ENCODE assay signal across 9 mouse cellular contexts in genomic region chr10:113027300-113027699, GRCm38 (mm10).
A peak's percentile ranks its signal among the peaks of the same experiment; 100 is the strongest.
DNase-seq lines count a peak whose midpoint lies in the region; ATAC-seq and TF ChIP-seq lines count a peak whose summit lies in the region.
"Had no signal": no experiment of that assay in that cellular context is flagged by ENCODE, and none has a peak within 500 bp of the region (broad histone marks: within the 10 kb centered on the region; RNA-seq: fewer than 3 reads in every experiment).

No protein-coding gene starts in this region.

- DNase-seq in hindbrain, embryonic 14.5 days (ENCODE audit: low spot score), result peak; percentile 89
- DNase-seq in 3T3-L1 (ENCODE audit: low read depth, low spot score), result peak; percentile 80
- peak; percentile 44 for DNase-seq in Muller cell, postnatal 12 days (ENCODE audit: inconsistent ontology term)
- peak; percentile 84 for DNase-seq in forebrain, postnatal 0 days
- peak; percentile 43 for DNase-seq in retina, postnatal 7 days (ENCODE audit: low read depth, low spot score)
- no peak for DNase-seq in thymus, adult 2 months
- DNase-seq in thymus, postnatal 10 days (ENCODE audit: low spot score in 2 of 2), result no peak

- H3K4me1 ChIP-seq in hindbrain, embryonic 14.5 days (replicated peaks; ENCODE audit: control insufficient read depth, insufficient read depth, low read length), result no peaks in the 10 kb centered on the region
- H3K4me1 ChIP-seq in hindbrain, embryonic 16.5 days (ENCODE audit: control insufficient read depth, insufficient read depth, low read depth, low read length), result no peaks in the 10 kb centered on the region
- H3K4me1 ChIP-seq in forebrain, postnatal 0 days (ENCODE audit: insufficient read depth), result no peaks in the 10 kb centered on the region
- no peaks in the 10 kb centered on the region for H3K4me1 ChIP-seq in thymus, adult 2 months (replicated peaks; ENCODE audit: control insufficient read depth, insufficient read depth, low read length)

- TF ChIP-seq CTCF in forebrain, postnatal 0 days (IDR thresholded peaks at IDR 0.05; ENCODE audit: low read depth), result peak; percentile 74
- no peak for TF ChIP-seq CTCF in thymus, adult 2 months (IDR thresholded peaks at IDR 0.05; ENCODE audit: borderline replicate concordance, control insufficient read depth, extremely low read depth, insufficient read depth, low read length, poor library complexity)

- no peak for ATAC-seq in hindbrain, embryonic 14.5 days (ENCODE audit: low FRiP score)
- ATAC-seq in hindbrain, embryonic 16.5 days, result no peak; the same call in 1 of the 2 replicates
- ATAC-seq in forebrain, postnatal 0 days, result no peak; the same call in 1 of the 2 replicates

- H3K36me3 ChIP-seq in hindbrain, embryonic 14.5 days (replicated peaks; ENCODE audit: control insufficient read depth, insufficient read depth), result no peaks in the 10 kb centered on the region
- H3K36me3 ChIP-seq in hindbrain, embryonic 16.5 days (ENCODE audit: control insufficient read depth, insufficient read depth, low read length), result no peaks in the 10 kb centered on the region
- no peaks in the 10 kb centered on the region for H3K36me3 ChIP-seq in forebrain, postnatal 0 days (ENCODE audit: insufficient read depth)
- no peaks in the 10 kb centered on the region for H3K36me3 ChIP-seq in thymus, adult 2 months (ENCODE audit: control insufficient read depth, insufficient read depth, low read length)
- H3K36me3 ChIP-seq: neural tube, embryonic 13.5 days had no signal

- H3K4me3 ChIP-seq in hindbrain, embryonic 14.5 days (replicated peaks; ENCODE audit: low read length), result no peak overlapping the region
- no peak overlapping the region for H3K4me3 ChIP-seq in hindbrain, embryonic 16.5 days (ENCODE audit: low read length)
- H3K4me3 ChIP-seq in forebrain, postnatal 0 days (ENCODE audit: low read depth, low read length), result no peak overlapping the region
- H3K4me3 ChIP-seq in thymus, adult 2 months (ENCODE audit: control insufficient read depth, insufficient read depth, low read length), result no peak overlapping the region
- H3K4me3 ChIP-seq: neural tube, embryonic 13.5 days had no signal

- no peak for TF ChIP-seq POLR2A in thymus, adult 2 months (IDR thresholded peaks at IDR 0.05; ENCODE audit: control insufficient read depth, extremely low read depth, insufficient read depth, low read length, poor library complexity)

- no peaks in the 10 kb centered on the region for H3K9me3 ChIP-seq in hindbrain, embryonic 14.5 days (ENCODE audit: control insufficient read depth, low read length)
- H3K9me3 ChIP-seq in hindbrain, embryonic 16.5 days (ENCODE audit: control insufficient read depth, low read length), result no peaks in the 10 kb centered on the region
- no peaks in the 10 kb centered on the region for H3K9me3 ChIP-seq in forebrain, postnatal 0 days (ENCODE audit: low read length)
- H3K9me3 ChIP-seq: neural tube, embryonic 13.5 days had no signal

- H3K4me2 ChIP-seq in hindbrain, embryonic 14.5 days (replicated peaks), result no peak overlapping the region
- H3K4me2 ChIP-seq in hindbrain, embryonic 16.5 days (ENCODE audit: low read length), result no peak overlapping the region
- no peak overlapping the region for H3K4me2 ChIP-seq in forebrain, postnatal 0 days (ENCODE audit: low read depth)
- H3K4me2 ChIP-seq: neural tube, embryonic 13.5 days had no signal

- H3K27me3 ChIP-seq in hindbrain, embryonic 14.5 days (ENCODE audit: control insufficient read depth, insufficient read depth, low read length), result no peaks in the 10 kb centered on the region
- H3K27me3 ChIP-seq in hindbrain, embryonic 16.5 days (replicated peaks; ENCODE audit: control insufficient read depth, insufficient read depth, low read length), result no peaks in the 10 kb centered on the region
- no peaks in the 10 kb centered on the region for H3K27me3 ChIP-seq in forebrain, postnatal 0 days (ENCODE audit: insufficient read depth, low read length)
- no peaks in the 10 kb centered on the region for H3K27me3 ChIP-seq in thymus, adult 2 months (ENCODE audit: control insufficient read depth, insufficient read depth, low read length)
- H3K27me3 ChIP-seq: neural tube, embryonic 13.5 days had no signal

- WGBS in hindbrain, embryonic 14.5 days, result 13% methylated on average over 5 of the region's 5 CpGs
- WGBS in hindbrain, embryonic 16.5 days, result 14% methylated on average over 5 of the region's 5 CpGs
- WGBS in forebrain, postnatal 0 days, result 7% methylated on average over 5 of the region's 5 CpGs
- WGBS in thymus, adult 2 months, result 17% methylated on average over 5 of the region's 5 CpGs

- H3K9ac ChIP-seq in hindbrain, embryonic 14.5 days, result no peak overlapping the region
- no peak overlapping the region for H3K9ac ChIP-seq in hindbrain, embryonic 16.5 days (ENCODE audit: low read depth, low read length)
- H3K9ac ChIP-seq in forebrain, postnatal 0 days, result no peak overlapping the region
- H3K9ac ChIP-seq: neural tube, embryonic 13.5 days had no signal

- H3K27ac ChIP-seq in hindbrain, embryonic 14.5 days, result no peak overlapping the region
- no peak overlapping the region for H3K27ac ChIP-seq in hindbrain, embryonic 16.5 days (ENCODE audit: low read depth, low read length)
- H3K27ac ChIP-seq in forebrain, postnatal 0 days (ENCODE audit: low read depth, low read length), result no peak overlapping the region
- H3K27ac ChIP-seq in thymus, adult 2 months (ENCODE audit: control insufficient read depth, insufficient read depth, low read length), result no peak overlapping the region
- H3K27ac ChIP-seq: neural tube, embryonic 13.5 days had no signal

Comparison
In these comparisons a context has a peak if more than half of its experiments do, and no peak if none do; other contexts are left out.
1. DNase-seq: peak in hindbrain, embryonic 14.5 days (single experiment), 3T3-L1 (single experiment), Muller cell, postnatal 12 days (single experiment), forebrain, postnatal 0 days (single experiment) and retina, postnatal 7 days (single experiment); none in thymus, adult 2 months (single experiment) and thymus, postnatal 10 days (0 of 2).